Mouse (Mus musculus) lung, adult 2 months (tissue): ENCODE results near the gene Car3. TPM values are rescaled to one million over a fixed set of nuclear protein-coding genes. Genes with fewer than 3 reads are reported as not detected.

Source experiments
- DNase-seq: peaks from one replicate; pipeline ENCODE4 v3.0.0; 2022
- H3K4me1 ChIP-seq: fragments of 200-500 bp; 2 replicates; pipeline ENCODE4 v1.6.1; 2011; ENCODE audit warnings: low read length; ENCODE audit not compliant: control insufficient read depth, insufficient read depth
- H3K4me3 ChIP-seq: fragments of 200-500 bp; replicated peaks from 2 replicates; pipeline ENCODE3; 2011; ENCODE audit warnings: low read depth, mild to moderate bottlenecking, control low read depth, low read length; ENCODE audit errors: extremely low read depth
- CTCF ChIP-seq: fragments of 200-500 bp; IDR thresholded peaks from 2 replicates; pipeline ENCODE4 v1.5.1; 2011; ENCODE audit warnings: mild to moderate bottlenecking, low read length, control low read depth; ENCODE audit not compliant: insufficient read depth
- POLR2A ChIP-seq: fragments of 200-500 bp; IDR thresholded peaks from 2 replicates; pipeline ENCODE4 v1.6.1; 2011; ENCODE audit warnings: low read depth, mild to moderate bottlenecking, control low read depth, low read length, borderline replicate concordance; ENCODE audit errors: extremely low read depth
- WGBS: fragments of 180-500 bp; shearing (Covaris S2); methylation state at CpG from one replicate; pipeline ENCODE4 v1.1.7; 2018; 5-methylcytosine and 5-hydroxymethylcytosine counted together
- polyA plus RNA-seq: library from polyadenylated mRNA; depleted of rRNA; stranded (reverse); fragments of >200 nt; gene quantifications from 2 replicates; pipeline ENCODE4 v1.2.3, GENCODE M21; 2012

Car3 gene
- polyA plus RNA-seq, 1 experiment: 149 TPM

DNA sequence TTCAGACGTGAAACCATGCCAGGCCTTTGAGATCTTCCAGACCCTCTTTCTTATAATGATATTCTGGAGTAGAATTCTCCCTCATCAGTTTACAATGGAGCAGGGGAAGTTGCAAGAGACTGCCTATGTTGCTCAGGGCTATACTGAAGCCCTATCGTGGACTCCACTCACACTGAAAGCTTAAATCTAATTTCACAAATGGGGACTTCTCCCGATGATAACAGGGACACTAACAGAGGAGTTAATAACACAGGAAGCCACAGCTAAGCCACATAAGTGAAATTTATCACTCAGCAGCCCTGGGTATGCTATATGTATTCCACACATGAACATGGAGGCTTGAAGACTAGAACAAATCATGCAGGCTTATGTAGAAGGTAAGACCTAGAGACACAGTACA, 19.4 kb downstream of the Car3 start:
- Histone ChIP-seq H3K4me1 (no peaks in the 10 kb centered on the region; the same call in 1 of the 2 replicates), H3K4me3 (no peak overlapping the region)
- DNase-seq: no peak
- 62% methylated on average over 3 of the region's 3 CpGs for WGBS
- TF ChIP-seq CTCF (no peak), POLR2A (no peak)

DNA sequence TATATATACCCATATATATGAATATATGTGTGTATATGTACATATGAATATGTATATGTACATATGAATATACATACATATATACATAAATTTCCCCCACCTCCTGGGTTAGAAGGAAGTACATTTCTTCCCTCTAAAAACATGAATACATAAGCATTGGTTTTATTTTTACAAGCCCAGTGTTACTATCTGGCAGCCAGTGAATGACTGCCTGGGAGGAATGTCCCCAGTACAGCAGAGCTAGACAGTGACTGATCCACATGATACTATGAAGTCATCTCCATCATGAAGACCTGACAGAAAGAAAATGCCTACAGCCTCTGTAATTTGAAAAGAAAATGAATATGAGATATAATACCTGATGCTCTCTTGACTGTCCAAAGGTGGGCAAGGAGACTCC, 21.5 kb downstream of the Car3 start:
- H3K4me1 ChIP-seq: peaks cover 6% of the 10 kb centered on the region; the same call in 1 of the 2 replicates
- no peak overlapping the region for H3K4me3 ChIP-seq
- TF ChIP-seq CTCF (no peak), POLR2A (no peak)
- DNase-seq: no peak

DNA sequence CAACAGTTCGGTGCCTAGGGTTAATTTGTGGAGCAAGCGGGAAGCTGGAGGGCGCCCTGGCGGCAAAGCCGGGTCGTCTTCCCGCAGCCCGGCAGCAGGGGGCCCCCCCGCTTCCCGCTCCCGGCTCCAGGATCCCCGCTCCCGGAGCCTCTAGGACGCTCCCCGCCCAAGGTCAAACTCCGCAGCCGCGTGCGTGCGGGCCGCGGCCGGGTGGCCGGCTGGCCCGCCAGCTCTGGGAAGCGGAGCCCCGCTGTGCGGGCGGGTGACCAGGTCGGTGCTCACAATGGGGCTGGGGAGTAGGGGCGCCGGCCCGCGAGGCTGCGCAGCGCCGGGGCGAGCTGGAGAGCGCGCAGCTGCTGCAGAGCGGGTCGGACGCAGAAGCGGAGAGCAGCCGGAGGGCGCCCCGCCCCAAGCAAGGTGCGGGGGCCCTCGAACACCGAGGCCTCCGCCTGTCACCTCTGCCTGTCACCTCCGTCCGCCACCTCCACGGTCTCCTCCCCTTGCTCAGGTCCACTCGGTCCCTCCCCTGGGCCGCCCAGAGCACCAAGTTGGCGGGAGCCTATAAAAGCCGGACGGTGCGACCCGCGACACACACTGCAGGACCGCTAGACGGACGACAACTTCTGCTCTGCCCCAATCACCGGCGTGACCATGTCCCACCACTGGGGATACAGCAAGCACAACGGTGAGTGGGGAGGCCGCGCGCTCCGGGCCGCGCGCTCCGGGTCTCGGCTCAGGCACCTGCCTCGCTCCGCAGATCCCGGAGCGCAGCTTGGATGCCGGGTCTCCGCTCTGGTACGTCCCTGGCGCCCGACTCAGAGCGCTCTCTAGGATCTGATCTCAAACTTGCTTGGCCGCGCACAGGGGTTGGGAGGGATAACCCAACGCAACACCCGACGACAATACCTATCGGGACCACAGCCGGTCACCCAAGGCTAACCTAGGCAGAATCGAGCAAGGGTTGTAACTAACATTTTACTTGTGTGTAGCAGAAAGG, 23.1 kb downstream of the Car3 start, which contains the start of gene Car2:
TSS of gene Car2 (plus strand) at position 172 of the 997 bp plus-strand sequence.
- 1% methylated on average over 93 of the region's 95 CpGs for WGBS
- H3K4me1 ChIP-seq: peaks cover 6% of the 10 kb centered on the region; the same call in 1 of the 2 replicates
- DNase-seq: peak; percentile 81
- peak within 1 kb of the TSS; percentile 67 for H3K4me3 ChIP-seq
- TF ChIP-seq POLR2A (peak; percentile 90), CTCF (peak; percentile 24; the same call in 1 of the 2 replicates)

DNA sequence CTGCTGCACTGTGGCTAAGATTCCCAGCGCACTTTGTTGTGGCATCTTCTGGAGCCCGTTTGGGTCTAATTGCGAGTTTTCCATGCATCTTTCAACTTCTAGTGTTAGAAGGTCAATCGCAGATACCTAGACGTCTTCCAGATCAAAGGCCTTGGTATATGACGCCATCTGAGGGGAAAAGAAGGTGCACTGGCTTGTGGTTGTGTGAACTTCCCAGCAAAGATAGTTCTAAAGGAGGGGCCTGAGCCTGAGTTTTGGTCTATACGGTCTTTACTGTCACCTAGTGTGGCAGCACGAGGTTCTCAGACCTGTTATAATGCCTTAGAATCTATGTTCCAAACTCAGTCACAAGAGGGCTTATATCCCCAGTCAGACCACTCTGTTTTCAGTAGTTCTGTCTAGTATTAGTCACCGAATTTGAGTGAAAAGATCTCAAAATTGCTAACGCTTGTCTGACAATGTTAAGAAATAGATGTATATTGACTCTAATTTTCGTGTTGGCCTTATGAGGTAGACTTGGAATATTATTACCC, 23.9 kb downstream of the Car3 start:
- H3K4me1 ChIP-seq: peaks cover 6% of the 10 kb centered on the region; the same call in 1 of the 2 replicates
- H3K4me3 ChIP-seq: peak overlapping the region; percentile 67
- no peak for TF ChIP-seq POLR2A
- TF ChIP-seq CTCF: no peak
- WGBS: 27% methylated on average over 11 of the region's 11 CpGs
- DNase-seq: no peak

DNA sequence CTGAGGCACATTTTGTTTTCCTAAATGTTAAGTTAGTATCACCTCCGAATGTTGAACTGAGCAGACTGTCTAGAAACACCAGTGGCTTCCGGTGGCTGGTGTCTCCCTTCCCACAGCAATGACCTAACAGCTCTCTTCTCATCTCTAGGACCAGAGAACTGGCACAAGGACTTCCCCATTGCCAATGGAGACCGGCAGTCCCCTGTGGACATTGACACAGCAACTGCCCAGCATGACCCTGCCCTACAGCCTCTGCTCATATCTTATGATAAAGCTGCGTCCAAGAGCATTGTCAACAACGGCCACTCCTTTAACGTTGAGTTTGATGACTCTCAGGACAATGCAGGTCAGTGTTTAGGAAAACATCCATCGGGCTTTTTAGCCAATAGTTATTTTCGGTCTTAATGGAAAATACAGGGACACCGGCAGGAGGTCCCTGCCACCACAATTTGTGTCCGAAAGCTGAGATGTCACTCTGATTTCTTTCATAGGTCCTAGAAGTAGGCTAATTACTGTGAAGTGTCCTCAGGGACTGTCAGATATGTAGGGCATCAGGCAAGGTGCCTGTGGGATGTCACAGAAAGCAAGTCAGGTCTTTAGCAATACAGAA, 24.5 kb downstream of the Car3 start:
- DNase-seq: peak; percentile 30
- Histone ChIP-seq H3K4me3 (peak overlapping the region; percentile 54), H3K4me1 (peaks cover 7% of the 10 kb centered on the region)
- TF ChIP-seq POLR2A: no peak
- WGBS: 28% methylated on average over 10 of the region's 10 CpGs

DNA sequence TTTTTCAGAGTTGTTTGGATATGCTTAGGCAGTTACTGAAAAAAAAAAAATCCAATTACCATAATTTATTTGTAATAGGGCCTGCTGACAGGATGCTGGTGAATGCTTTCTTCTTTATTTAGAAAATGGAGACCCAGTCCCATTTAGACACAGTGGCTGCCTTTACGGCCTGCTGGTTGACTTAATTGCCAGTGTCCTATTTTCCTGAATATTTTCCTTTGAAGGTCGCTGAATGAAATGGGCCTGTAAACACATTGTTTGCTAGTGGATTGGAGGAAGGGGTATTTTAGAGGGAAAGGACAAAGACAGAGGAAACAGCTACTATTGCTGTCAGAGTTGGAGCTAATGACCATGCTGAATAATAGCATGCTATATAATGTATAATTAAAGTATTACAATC, 25.2 kb downstream of the Car3 start:
- Histone ChIP-seq H3K4me1 (peaks cover 9% of the 10 kb centered on the region), H3K4me3 (no peak overlapping the region)
- WGBS: 50% methylated on average over 2 of the region's 2 CpGs
- DNase-seq: no peak
- no peak for TF ChIP-seq POLR2A
- no peak for TF ChIP-seq CTCF

DNA sequence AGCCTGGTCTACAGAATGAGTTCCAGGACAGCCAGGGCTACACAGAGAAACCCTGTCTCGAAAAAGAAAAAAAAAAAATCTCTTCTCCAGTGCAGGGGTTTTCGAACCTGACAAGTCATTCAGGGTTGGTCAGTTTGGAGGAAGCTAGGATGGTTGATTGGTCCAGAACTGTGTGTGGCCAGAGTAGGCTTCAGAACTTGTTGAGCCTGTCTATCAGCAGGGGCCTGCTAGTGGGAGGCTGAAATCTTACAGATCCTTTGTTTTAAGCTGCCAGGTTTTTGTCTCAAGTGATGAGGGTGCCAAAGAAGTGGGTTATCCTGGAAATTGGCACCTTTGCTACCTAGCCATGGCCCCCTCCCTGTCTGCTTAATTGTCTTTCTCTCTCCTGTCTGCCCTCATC, 25.8 kb downstream of the Car3 start:
- no peak for DNase-seq
- 26% methylated on average over 2 of the region's 2 CpGs for WGBS
- peaks cover 12% of the 10 kb centered on the region for H3K4me1 ChIP-seq
- TF ChIP-seq CTCF (no peak), POLR2A (no peak)
- peak overlapping the region; percentile 10 for H3K4me3 ChIP-seq

DNA sequence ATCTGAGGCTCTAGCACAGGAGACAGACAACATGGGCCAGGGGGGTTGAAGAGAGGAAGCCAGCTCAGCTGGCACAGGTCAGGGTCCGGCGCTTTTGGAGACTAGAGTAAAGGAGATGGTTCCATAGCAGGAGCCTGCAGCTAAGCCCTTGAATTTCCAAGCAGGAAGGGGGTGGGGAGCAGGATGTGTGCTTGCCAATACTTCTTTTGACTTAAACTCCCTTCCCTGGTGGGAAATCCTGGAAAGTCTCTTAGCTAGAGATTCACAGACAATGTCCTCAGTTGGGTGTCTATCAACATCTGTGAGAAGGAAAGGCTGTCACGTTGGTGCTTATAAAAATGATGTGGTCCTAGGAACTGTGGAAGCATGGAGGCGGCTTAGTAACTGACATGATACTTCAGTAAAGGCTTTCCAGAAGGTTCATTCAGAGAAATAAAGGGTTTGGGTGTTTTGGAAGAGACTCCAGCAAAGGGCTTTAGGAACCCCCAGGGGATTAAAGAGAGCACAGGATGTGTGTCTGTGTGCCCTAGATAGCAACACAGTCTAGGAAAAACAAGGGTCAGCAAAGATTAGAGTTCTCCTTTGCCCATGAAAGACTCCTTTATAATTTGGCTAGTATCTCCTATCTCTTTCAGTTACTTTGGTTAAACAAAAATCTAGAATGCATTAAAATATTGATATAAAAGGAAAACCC, 26.6 kb downstream of the Car3 start:
- Histone ChIP-seq H3K4me3 (peak overlapping the region; percentile 14), H3K4me1 (peaks cover 12% of the 10 kb centered on the region)
- DNase-seq: no peak
- TF ChIP-seq POLR2A (no peak), CTCF (no peak)
- WGBS: 20% methylated on average over 4 of the region's 4 CpGs

DNA sequence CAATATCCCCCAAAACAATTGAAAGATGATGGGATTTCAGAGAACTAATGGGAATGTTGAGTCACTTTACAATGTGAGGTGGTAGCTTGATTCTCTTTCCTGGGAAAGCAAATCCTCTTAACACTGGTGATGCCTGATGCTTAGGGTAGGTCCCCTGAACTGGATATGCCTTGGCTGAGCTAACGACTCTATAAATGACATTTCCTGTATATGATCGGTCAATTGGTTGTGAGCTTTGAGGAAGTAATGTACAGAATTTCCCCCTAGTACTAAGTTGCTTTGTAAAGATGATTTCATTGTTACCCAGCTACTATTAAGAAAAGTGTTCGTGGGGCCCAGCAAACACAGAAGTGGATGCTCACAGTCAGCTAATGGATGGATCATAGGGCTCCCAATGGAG, 29.7 kb downstream of the Car3 start:
- Histone ChIP-seq H3K4me1 (peaks cover 12% of the 10 kb centered on the region), H3K4me3 (no peak overlapping the region)
- no peak for TF ChIP-seq CTCF
- TF ChIP-seq POLR2A: no peak
- 60% methylated on average over 3 of the region's 3 CpGs for WGBS
- DNase-seq: no peak
